Mouse (Mus musculus) stomach, postnatal 0 days (tissue): ENCODE measurements around the gene Cacna1b. TPM values are rescaled to one million over a fixed set of nuclear protein-coding genes. Genes with fewer than 3 reads are reported as not detected.

ENCODE experiments used
- ATAC-seq: fragments of 200-750 bp; cut with Nextera tagmentation; 2 replicates; pipeline ENCODE4 v1.8.0; 2017; ENCODE audit not compliant: low FRiP score, low TSS enrichment
- DNase-seq: peaks from one replicate; pipeline ENCODE4 v3.0.0-alpha.2; 2016; ENCODE audit warnings: low spot score
- H3K27ac ChIP-seq: fragments of 300-500 bp; sonication (generic); replicated peaks from 2 replicates; pipeline ENCODE4 v1.5.1; 2014; ENCODE audit warnings: mild to moderate bottlenecking, control low read depth
- H3K27me3 ChIP-seq: fragments of 300-500 bp; sonication (generic); 2 replicates; pipeline ENCODE4 v1.6.1; 2014; ENCODE audit warnings: low read length; ENCODE audit not compliant: control insufficient read depth, insufficient read depth
- H3K36me3 ChIP-seq: fragments of 300-500 bp; sonication (generic); 2 replicates; pipeline ENCODE4 v1.6.1; 2014; ENCODE audit warnings: low read length, mixed read lengths; ENCODE audit not compliant: control insufficient read depth, insufficient read depth
- H3K4me1 ChIP-seq: fragments of 300-500 bp; sonication (generic); replicated peaks from 2 replicates; pipeline ENCODE4 v1.6.1; 2014; ENCODE audit warnings: antibody characterized with exemption; ENCODE audit not compliant: control insufficient read depth, insufficient read depth
- H3K4me2 ChIP-seq: fragments of 300-500 bp; sonication (generic); replicated peaks from 2 replicates; pipeline ENCODE4 v1.6.1; 2014; ENCODE audit warnings: low read depth, mild to moderate bottlenecking, control low read depth, moderate library complexity
- H3K4me3 ChIP-seq: fragments of 300-500 bp; sonication (generic); 2 replicates; pipeline ENCODE4 v1.5.1; 2014; ENCODE audit warnings: low read depth, low read length, control low read depth
- H3K9ac ChIP-seq: fragments of 300-500 bp; sonication (generic); 2 replicates; pipeline ENCODE4 v1.6.1; 2014; ENCODE audit warnings: mild to moderate bottlenecking, low read length, control low read depth, mixed read lengths
- H3K9me3 ChIP-seq: fragments of 300-500 bp; sonication (generic); 2 replicates; pipeline ENCODE4 v1.6.1; 2016; ENCODE audit warnings: low read length; ENCODE audit not compliant: control insufficient read depth
- CTCF ChIP-seq: IDR thresholded peaks from 2 replicates; pipeline ENCODE4 v1.5.1; 2016; ENCODE audit warnings: antibody characterized with exemption, low read depth, mild to moderate bottlenecking, moderate library complexity
- EP300 ChIP-seq: optimal IDR thresholded peaks from 2 replicates; pipeline ENCODE3; 2016; ENCODE audit warnings: antibody characterized with exemption
- WGBS: fragments of 180-500 bp; shearing (Covaris S2); extraction: QIAGEN DNeasy Blood & Tissue Kit; methylation state at CpG from one replicate; pipeline ENCODE4 v1.1.7; 2014; 5-methylcytosine and 5-hydroxymethylcytosine counted together
- polyA plus RNA-seq: library from polyadenylated mRNA; unstranded; fragments of >200 nt; fragmentation: Nextera tagmentation; extraction: Ambion mirVana; gene quantifications from 2 replicates; pipeline ENCODE4 v1.2.1, GENCODE M21; 2015

Cacna1b gene
- polyA plus RNA-seq, 1 experiment from 2014 or later: 0.87 TPM

GRCm38 (mm10) chr2:24606531-24606930, 156.4 kb downstream of the Cacna1b start:
- H3K4me2 ChIP-seq: no peak overlapping the region
- no peak overlapping the region for H3K4me3 ChIP-seq
- H3K27me3 ChIP-seq: no peaks in the 10 kb centered on the region
- no peaks in the 10 kb centered on the region for H3K36me3 ChIP-seq
- no peak overlapping the region for H3K9ac ChIP-seq
- ATAC-seq (0 out of 2 replicates have a peak, but pooled peaks have one; percentile 21), DNase-seq (no peak)
- H3K9me3 ChIP-seq: no peaks in the 10 kb centered on the region
- TF ChIP-seq EP300 (no peak), CTCF (no peak)
- H3K4me1 ChIP-seq: no peaks in the 10 kb centered on the region
- no peak overlapping the region for H3K27ac ChIP-seq
- WGBS: 92% methylated on average over 15 of the region's 15 CpGs

DNA sequence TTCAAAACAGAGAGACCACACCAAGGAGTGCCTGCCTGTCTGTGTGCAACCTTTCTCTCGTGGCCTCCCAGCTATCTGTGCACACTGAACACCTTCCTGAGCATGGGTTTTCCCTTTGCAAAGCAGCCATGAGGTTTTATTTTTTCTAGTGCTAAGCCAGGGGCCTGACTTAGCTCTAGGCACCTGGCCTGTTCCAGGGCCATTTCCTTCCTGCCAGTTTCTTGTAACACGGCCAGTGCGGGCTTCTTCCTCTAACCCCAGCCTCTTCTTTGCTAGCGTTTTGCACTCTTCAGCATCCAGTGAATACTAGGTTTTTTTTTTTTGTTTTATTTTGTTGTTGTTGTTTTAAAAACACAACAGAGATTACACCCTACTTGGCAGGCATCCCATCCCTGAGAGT, 157.9 kb downstream of the Cacna1b start:
- ATAC-seq: no peak
- WGBS: 63% methylated on average over 4 of the region's 4 CpGs
- no peak overlapping the region for H3K27ac ChIP-seq

GRCm38 (mm10) chr2:24589426-24589825, 173.5 kb downstream of the Cacna1b start:
- Histone ChIP-seq H3K4me1 (no peaks in the 10 kb centered on the region), H3K27ac (no peak overlapping the region), H3K9me3 (no peaks in the 10 kb centered on the region), H3K36me3 (no peaks in the 10 kb centered on the region), H3K4me2 (no peak overlapping the region), H3K27me3 (no peaks in the 10 kb centered on the region), H3K9ac (no peak overlapping the region), H3K4me3 (no peak overlapping the region)
- 88% methylated on average over 4 of the region's 4 CpGs for WGBS
- no peak for DNase-seq
- ATAC-seq: no peak
- TF ChIP-seq CTCF (no peak), EP300 (no peak)

More for the DNA sequence above, 157.9 kb downstream of the Cacna1b start:
- H3K36me3 ChIP-seq: no peaks in the 10 kb centered on the region
- TF ChIP-seq EP300 (no peak), CTCF (no peak)
- H3K4me1 ChIP-seq: no peaks in the 10 kb centered on the region
- H3K9me3 ChIP-seq: no peaks in the 10 kb centered on the region
- no peaks in the 10 kb centered on the region for H3K27me3 ChIP-seq
- H3K4me2 ChIP-seq: no peak overlapping the region
- H3K9ac ChIP-seq: no peak overlapping the region
- H3K4me3 ChIP-seq: no peak overlapping the region
- DNase-seq: no peak

- Histone ChIP-seq H3K4me1 (no peaks in the 10 kb centered on the region), H3K4me2 (no peak overlapping the region), H3K36me3 (no peaks in the 10 kb centered on the region), H3K4me3 (no peak overlapping the region), H3K27me3 (no peaks in the 10 kb centered on the region), H3K9ac (no peak overlapping the region), H3K9me3 (no peaks in the 10 kb centered on the region), H3K27ac (no peak overlapping the region)
- TF ChIP-seq EP300: no peak
- no peak for TF ChIP-seq CTCF
- DNase-seq (no peak), ATAC-seq (no peak)
Measured at GRCm38 (mm10) chr2:24587999-24588398, 175.0 kb downstream of the Cacna1b start.

DNA sequence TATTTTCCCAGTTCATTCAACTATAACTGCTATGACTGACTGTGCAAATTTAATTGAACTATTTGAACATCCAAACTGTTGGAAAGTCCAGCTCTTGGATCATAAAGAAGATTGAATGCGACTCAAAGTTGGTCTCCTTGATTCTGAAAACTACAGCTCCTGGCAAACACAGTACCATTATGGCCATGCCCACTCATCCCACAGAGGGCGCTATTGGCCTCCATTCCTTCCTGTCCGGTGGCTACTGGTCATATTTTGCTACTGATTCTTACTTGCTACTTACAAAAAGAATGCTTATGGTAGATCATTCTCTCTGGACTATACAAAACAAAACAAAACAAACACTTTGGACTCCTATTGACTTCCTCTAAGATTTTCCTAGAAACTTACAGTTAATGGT, 188.3 kb downstream of the Cacna1b start:
- no peak overlapping the region for H3K27ac ChIP-seq
- H3K4me3 ChIP-seq: no peak overlapping the region
- no peaks in the 10 kb centered on the region for H3K36me3 ChIP-seq
- no peak overlapping the region for H3K9ac ChIP-seq
- WGBS: 20% methylated on average over 3 of the region's 3 CpGs
- no peak for TF ChIP-seq EP300
- peak; percentile 80 for TF ChIP-seq CTCF
- ATAC-seq: no peak
- H3K4me2 ChIP-seq: no peak overlapping the region
- no peaks in the 10 kb centered on the region for H3K4me1 ChIP-seq
- H3K9me3 ChIP-seq: no peaks in the 10 kb centered on the region
- H3K27me3 ChIP-seq: no peaks in the 10 kb centered on the region
- peak; percentile 73 for DNase-seq

- no peaks in the 10 kb centered on the region for H3K4me1 ChIP-seq
- no peak for TF ChIP-seq CTCF
- no peak for TF ChIP-seq EP300
- no peaks in the 10 kb centered on the region for H3K36me3 ChIP-seq
- DNase-seq (no peak), ATAC-seq (no peak)
- WGBS: 90% methylated on average over 1 of the region's 1 CpGs
- H3K4me2 ChIP-seq: no peak overlapping the region
- no peak overlapping the region for H3K9ac ChIP-seq
- no peak overlapping the region for H3K4me3 ChIP-seq
- no peaks in the 10 kb centered on the region for H3K9me3 ChIP-seq
- no peaks in the 10 kb centered on the region for H3K27me3 ChIP-seq
- no peak overlapping the region for H3K27ac ChIP-seq
Measured at GRCm38 (mm10) chr2:24570917-24571316, 192.0 kb downstream of the Cacna1b start.
